In the genomic region with DNA sequence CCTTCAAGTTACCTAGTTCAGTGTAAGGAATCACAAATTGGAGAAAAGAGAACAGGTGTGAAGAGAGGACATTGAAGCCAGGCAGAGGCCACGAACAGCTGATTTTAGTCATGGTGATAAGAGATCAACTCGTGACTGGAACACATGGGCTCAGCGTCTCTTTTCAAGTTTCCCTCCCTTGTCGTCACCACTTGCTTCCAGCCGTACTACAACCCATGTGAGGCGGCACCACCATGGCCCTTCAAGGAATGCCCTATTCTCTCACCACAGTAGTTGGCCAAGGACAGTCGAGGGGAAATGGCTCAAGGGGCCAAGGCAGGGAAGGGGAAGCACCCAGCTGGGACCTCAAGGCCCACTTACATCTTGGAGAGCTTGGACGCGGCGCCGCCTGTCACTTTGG, we compare ENCODE assay signal across 8 mouse cellular contexts. TPM values are rescaled to one million over a fixed set of nuclear protein-coding genes. Genes with fewer than 3 reads are reported as not detected.
DNase-seq lines count a peak whose midpoint lies in the region; ATAC-seq and TF ChIP-seq lines count a peak whose summit lies in the region.

No protein-coding gene starts in this region.

- TF ChIP-seq CTCF in stomach, postnatal 0 days (IDR thresholded peaks at IDR 0.05; ENCODE audit: low read depth): no peak

- under 1% methylated on average over 11 of the region's 11 CpGs for WGBS in hindbrain, embryonic 15.5 days
- 3% methylated on average over 11 of the region's 11 CpGs for WGBS in macrophage (ENCODE audit: missing documents)
- WGBS in stomach, postnatal 0 days: under 1% methylated on average over 11 of the region's 11 CpGs

- peak; percentile 47 for DNase-seq in cerebellum, adult 11-12 months
- DNase-seq in cerebellum, adult 9-11 months: no peak
- DNase-seq in 416B (ENCODE audit: low read depth): peak; percentile 56
- peak; percentile 52 for DNase-seq in embryo, embryonic 10 days (ENCODE audit: low spot score)
- peak; percentile 50 for DNase-seq in stomach, postnatal 0 days (ENCODE audit: low spot score)
- no peak for DNase-seq in left cerebral cortex, postnatal 25 days (ENCODE audit: low spot score in 2 of 2)

- peak overlapping the region; percentile 87 for H3K27ac ChIP-seq in hindbrain, embryonic 15.5 days (replicated peaks)
- peak overlapping the region; percentile 59 for H3K27ac ChIP-seq in macrophage
- peak overlapping the region; percentile 87 for H3K27ac ChIP-seq in stomach, postnatal 0 days (replicated peaks)

- H3K9ac ChIP-seq in hindbrain, embryonic 15.5 days: peak overlapping the region; percentile 83
- peak overlapping the region; percentile 82 for H3K9ac ChIP-seq in stomach, postnatal 0 days (ENCODE audit: low read length)

- H3K9me3 ChIP-seq in hindbrain, embryonic 15.5 days: no peaks in the 10 kb centered on the region
- no peaks in the 10 kb centered on the region for H3K9me3 ChIP-seq in stomach, postnatal 0 days (ENCODE audit: control insufficient read depth, low read length)

- H3K4me3 ChIP-seq in hindbrain, embryonic 15.5 days: peak overlapping the region; percentile 57
- peak overlapping the region; percentile 79 for H3K4me3 ChIP-seq in macrophage (ENCODE audit: inconsistent target)
- peak overlapping the region; percentile 64 for H3K4me3 ChIP-seq in stomach, postnatal 0 days (ENCODE audit: low read depth, low read length)

- no peak for TF ChIP-seq EP300 in stomach, postnatal 0 days (optimal IDR thresholded peaks at IDR 0.05)

- ATAC-seq in hindbrain, embryonic 15.5 days (ENCODE audit: low FRiP score, low read depth): no peak
- 0 out of 2 replicates have a peak, but pooled peaks have one; percentile 6 for ATAC-seq in stomach, postnatal 0 days (ENCODE audit: low FRiP score, low TSS enrichment)

- intact Hi-C loops in left cerebral cortex, postnatal 25 days (cut with DNase I): no loop called here

- H3K27me3 ChIP-seq in hindbrain, embryonic 15.5 days: no peaks in the 10 kb centered on the region
- no peaks in the 10 kb centered on the region for H3K27me3 ChIP-seq in stomach, postnatal 0 days (ENCODE audit: control insufficient read depth, insufficient read depth, low read length)

- peaks cover 44% of the 10 kb centered on the region for H3K4me1 ChIP-seq in hindbrain, embryonic 15.5 days (replicated peaks)
- peaks cover 4% of the 10 kb centered on the region for H3K4me1 ChIP-seq in stomach, postnatal 0 days (replicated peaks; ENCODE audit: control insufficient read depth, insufficient read depth)

- H3K36me3 ChIP-seq in hindbrain, embryonic 15.5 days: peaks cover 26% of the 10 kb centered on the region
- H3K36me3 ChIP-seq in macrophage (ENCODE audit: inconsistent target): peaks cover 29% of the 10 kb centered on the region
- peaks cover 7% of the 10 kb centered on the region; the same call in 1 of the 2 replicates for H3K36me3 ChIP-seq in stomach, postnatal 0 days (ENCODE audit: control insufficient read depth, insufficient read depth, low read length)

- peak overlapping the region; percentile 79 for H3K4me2 ChIP-seq in hindbrain, embryonic 15.5 days
- peak overlapping the region; percentile 56 for H3K4me2 ChIP-seq in stomach, postnatal 0 days (replicated peaks; ENCODE audit: low read depth)

- peaks cover 61% of the 10 kb centered on the region for H3K79me2 ChIP-seq in macrophage (ENCODE audit: inconsistent target)

RNA-seq across cellular contexts. Expression of a gene that starts 0.8 kb away (rescaled TPM):
- polyA plus RNA-seq in hindbrain, embryonic 15.5 days (2015; fragmentation: Nextera tagmentation; extraction: Ambion mirVana): 140 and 153 TPM in 2 replicates
- total RNA-seq in macrophage (2018; cell fraction: chromatin; rRNA removed): 10 to 100 TPM in 25 of 26 experiments, 1 to 10 TPM in 1; 7.9 to 56.6 (median 26.2) TPM
- total RNA-seq in macrophage (2018; cell fraction: cytosol; rRNA removed): 10 to 100 TPM; 24.7 to 62.3 (median 48.6) TPM
- 10 to 100 TPM in 25 of 26 experiments, 1 to 10 TPM in 1; 9.9 to 50.9 (median 30.1) TPM for total RNA-seq in macrophage (2018; cell fraction: nucleus; rRNA removed)
- 48.9 to 69.3 TPM (median 53.8 TPM) in 3 replicates for polyA plus RNA-seq in macrophage (2018)
- 136 and 142 TPM in 2 replicates for polyA plus RNA-seq in stomach, postnatal 0 days (2015; fragmentation: Nextera tagmentation; extraction: Ambion mirVana)
- 100 to 1,000 TPM; 104 to 114 TPM for total RNA-seq in left cerebral cortex, postnatal 25 days (2021)

RNA-seq across cellular contexts. Expression of a gene that starts 1.1 kb away (rescaled TPM):
- polyA plus RNA-seq in hindbrain, embryonic 15.5 days (2015; fragmentation: Nextera tagmentation; extraction: Ambion mirVana): 592 and 671 TPM in 2 replicates
- 100 to 1,000 TPM in 1 of 26 experiments, 10 to 100 TPM in 24, 1 to 10 TPM in 1; 9.5 to 133 (median 24.8) TPM for total RNA-seq in macrophage (2018; cell fraction: chromatin; rRNA removed)
- total RNA-seq in macrophage (2018; cell fraction: cytosol; rRNA removed): 100 to 1,000 TPM; 259 to 879 (median 445) TPM
- 10 to 100 TPM; 37.5 to 94.1 (median 55.2) TPM for total RNA-seq in macrophage (2018; cell fraction: nucleus; rRNA removed)
- polyA plus RNA-seq in macrophage (2018): 501 to 933 TPM (median 626 TPM) in 3 replicates
- 956 and 1,016 TPM in 2 replicates for polyA plus RNA-seq in stomach, postnatal 0 days (2015; fragmentation: Nextera tagmentation; extraction: Ambion mirVana)
- 100 to 1,000 TPM; 209 to 243 TPM for total RNA-seq in left cerebral cortex, postnatal 25 days (2021)

RNA-seq across cellular contexts. Expression of a gene that starts 7.1 kb away (rescaled TPM):
- 1.8 and 2.1 TPM in 2 replicates for polyA plus RNA-seq in hindbrain, embryonic 15.5 days (2015; fragmentation: Nextera tagmentation; extraction: Ambion mirVana)
- 1 to 10 TPM in 21 of 26 experiments, under 1 TPM in 5; 0.50 to 6.7 (median 1.6) TPM for total RNA-seq in macrophage (2018; cell fraction: chromatin; rRNA removed)
- 1 to 10 TPM in 3 of 26 experiments, under 1 TPM in 23; 0.14 to 1.4 (median 0.40) TPM for total RNA-seq in macrophage (2018; cell fraction: cytosol; rRNA removed)
- total RNA-seq in macrophage (2018; cell fraction: nucleus; rRNA removed): 1 to 10 TPM in 24 of 26 experiments, under 1 TPM in 2; 0.41 to 8.3 (median 2.4) TPM
- 0.09 to 1.3 TPM (median 0.66 TPM) in 3 replicates for polyA plus RNA-seq in macrophage (2018)
- polyA plus RNA-seq in stomach, postnatal 0 days (2015; fragmentation: Nextera tagmentation; extraction: Ambion mirVana): 0.81 and 1.1 TPM in 2 replicates
- total RNA-seq in left cerebral cortex, postnatal 25 days (2021): under 1 TPM; 0.34 to 0.76 TPM

Comparison
In these comparisons a context has a peak if more than half of its experiments do, and no peak if none do; other contexts are left out.
1. DNase-seq: peak in cerebellum, adult 11-12 months (single experiment), 416B (single experiment), embryo, embryonic 10 days (single experiment) and stomach, postnatal 0 days (single experiment); none in cerebellum, adult 9-11 months (single experiment) and left cerebral cortex, postnatal 25 days (0 of 2).
2. Peak in every context shown above with its lines, with median percentiles within 50 percentile points of each other: H3K27ac ChIP-seq and H3K4me3 ChIP-seq.